9 mouse cellular contexts compared by ENCODE assay signal in genomic region chr7:44466006-44466887, GRCm38 (mm10). TPM values are rescaled to one million over a fixed set of nuclear protein-coding genes. Genes with fewer than 3 reads are reported as not detected.
DNase-seq lines count a peak whose midpoint lies in the region; ATAC-seq and TF ChIP-seq lines count a peak whose summit lies in the region.
"Had no signal": no experiment of that assay in that cellular context is flagged by ENCODE, and none has a peak within 500 bp of the region (broad histone marks: within the 10 kb centered on the region; RNA-seq: fewer than 3 reads in every experiment).

No protein-coding gene starts in this region.

- TF ChIP-seq CTCF in kidney, adult 2 months (conservative IDR thresholded peaks at IDR 0.05; ENCODE audit: insufficient read depth, insufficient read length, low read depth, low read length): no peak

- H3K9me3 ChIP-seq in kidney, embryonic 14.5 days (ENCODE audit: control insufficient read depth, low read length): no peaks in the 10 kb centered on the region
- no peaks in the 10 kb centered on the region for H3K9me3 ChIP-seq in midbrain, embryonic 15.5 days

- DNase-seq in kidney, adult 2 months: peak; percentile 32
- peak; percentile 25 to 30 for DNase-seq in cerebellum, postnatal 36 days
- DNase-seq in layer of hippocampus, adult 8-10 months (ENCODE audit: low spot score in 2 of 2): peak; percentile 21 to 23
- DNase-seq in thymus, adult 18-20 months: no peak
- no peak for DNase-seq in embryo, embryonic 10.5 days (ENCODE audit: low spot score)
- no peak for DNase-seq in adrenal gland, adult 8-10 months

- H3K4me2 ChIP-seq in kidney, embryonic 14.5 days (replicated peaks; ENCODE audit: low read depth, low read length): no peak overlapping the region
- H3K4me2 ChIP-seq in midbrain, embryonic 15.5 days: no peak overlapping the region

- peak overlapping the region; percentile 84 for H3K27ac ChIP-seq in kidney, adult 2 months (ENCODE audit: insufficient read depth, low read depth, low read length)
- H3K27ac ChIP-seq in kidney, embryonic 14.5 days (ENCODE audit: low read depth, low read length): no peak overlapping the region
- peak overlapping the region; percentile 95 for H3K27ac ChIP-seq in midbrain, embryonic 15.5 days

- WGBS in kidney, adult 2 months: 76% methylated on average over 10 of the region's 10 CpGs
- WGBS in kidney, embryonic 14.5 days: 78% methylated on average over 10 of the region's 10 CpGs
- 76% methylated on average over 10 of the region's 10 CpGs for WGBS in midbrain, embryonic 15.5 days

- peak overlapping the region; percentile 51 for H3K4me3 ChIP-seq in kidney, adult 2 months (ENCODE audit: insufficient read depth, low read depth, low read length)
- H3K4me3 ChIP-seq in kidney, embryonic 14.5 days (ENCODE audit: low read length): no peak overlapping the region
- no peak overlapping the region for H3K4me3 ChIP-seq in midbrain, embryonic 15.5 days

- ATAC-seq in kidney, embryonic 14.5 days (ENCODE audit: low FRiP score, low TSS enrichment): no peak
- ATAC-seq in midbrain, embryonic 15.5 days (replicated peaks): no peak

- H3K36me3 ChIP-seq in kidney, adult 2 months (ENCODE audit: control insufficient read depth, insufficient read depth, low read length): no peaks in the 10 kb centered on the region
- no peaks in the 10 kb centered on the region for H3K36me3 ChIP-seq in kidney, embryonic 14.5 days (ENCODE audit: control insufficient read depth, insufficient read depth, low read length)
- peaks cover 14% of the 10 kb centered on the region for H3K36me3 ChIP-seq in midbrain, embryonic 15.5 days (replicated peaks)

- no peaks in the 10 kb centered on the region for H3K27me3 ChIP-seq in kidney, adult 2 months (replicated peaks; ENCODE audit: control insufficient read depth, insufficient read depth, low read length)
- H3K27me3 ChIP-seq in kidney, embryonic 14.5 days (ENCODE audit: control insufficient read depth, insufficient read depth, low read length): peaks cover 34% of the 10 kb centered on the region
- no peaks in the 10 kb centered on the region for H3K27me3 ChIP-seq in midbrain, embryonic 15.5 days (replicated peaks)

- no peak overlapping the region for H3K9ac ChIP-seq in kidney, embryonic 14.5 days (ENCODE audit: low read depth, low read length)
- H3K9ac ChIP-seq in midbrain, embryonic 15.5 days: no peak overlapping the region

- TF ChIP-seq POLR2A in kidney, adult 2 months (IDR thresholded peaks at IDR 0.05; ENCODE audit: low read depth, low read length): no peak

- H3K4me1 ChIP-seq in kidney, adult 2 months (ENCODE audit: control insufficient read depth, insufficient read depth, low read length): no peaks in the 10 kb centered on the region
- H3K4me1 ChIP-seq in kidney, embryonic 14.5 days (ENCODE audit: control insufficient read depth, insufficient read depth, low read length): peaks cover 10% of the 10 kb centered on the region
- peaks cover 67% of the 10 kb centered on the region for H3K4me1 ChIP-seq in midbrain, embryonic 15.5 days

RNA-seq across cellular contexts. Expression of gene Aspdh, which starts 1.1 kb away (rescaled TPM):
- polyA plus RNA-seq in kidney, adult 2 months (2012; rRNA removed): 224 and 293 TPM in 2 replicates
- 0.88 and 1.6 TPM in 2 replicates for polyA plus RNA-seq in kidney, embryonic 14.5 days (2014; fragmentation: Nextera tagmentation; extraction: Ambion mirVana)
- total RNA-seq in layer of hippocampus, adult 8-10 months (2022): 10 to 100 TPM; 11.1 to 13.6 (median 12.4) TPM
- 5.8 and 6.0 TPM in 2 replicates for polyA plus RNA-seq in midbrain, embryonic 15.5 days (2015; fragmentation: Nextera tagmentation; extraction: Ambion mirVana)
- total RNA-seq in adrenal gland, adult 8-10 months (2022): 1 to 10 TPM in 3 of 4 experiments, under 1 TPM in 1; 0.73 to 2.0 (median 1.4) TPM
- total RNA-seq: MEL had no signal

RNA-seq across cellular contexts. Expression of gene Josd2, which starts 1.5 kb away (rescaled TPM):
- 92.8 and 129 TPM in 2 replicates for polyA plus RNA-seq in kidney, adult 2 months (2012; rRNA removed)
- 64.9 and 78.9 TPM in 2 replicates for polyA plus RNA-seq in kidney, embryonic 14.5 days (2014; fragmentation: Nextera tagmentation; extraction: Ambion mirVana)
- 100 to 1,000 TPM in 2 of 4 experiments, 10 to 100 TPM in 2; 97.1 to 114 (median 103) TPM for total RNA-seq in layer of hippocampus, adult 8-10 months (2022)
- polyA plus RNA-seq in midbrain, embryonic 15.5 days (2015; fragmentation: Nextera tagmentation; extraction: Ambion mirVana): 38.8 and 42.2 TPM in 2 replicates
- total RNA-seq in adrenal gland, adult 8-10 months (2022): 10 to 100 TPM; 43.7 to 56.5 (median 46.9) TPM

RNA-seq across cellular contexts. Expression of gene Emc10, which starts 30.1 kb away (rescaled TPM):
- 298 and 346 TPM in 2 replicates for polyA plus RNA-seq in kidney, adult 2 months (2012; rRNA removed)
- polyA plus RNA-seq in kidney, embryonic 14.5 days (2014; fragmentation: Nextera tagmentation; extraction: Ambion mirVana): 122 and 138 TPM in 2 replicates
- total RNA-seq in layer of hippocampus, adult 8-10 months (2022): 100 to 1,000 TPM; 201 to 225 (median 215) TPM
- polyA plus RNA-seq in midbrain, embryonic 15.5 days (2015; fragmentation: Nextera tagmentation; extraction: Ambion mirVana): 145 and 162 TPM in 2 replicates
- total RNA-seq in adrenal gland, adult 8-10 months (2022): 100 to 1,000 TPM in 3 of 4 experiments, 10 to 100 TPM in 1; 99.0 to 119 (median 110) TPM

RNA-seq across cellular contexts. Expression of gene Fam71e1, which starts 30.1 kb away (rescaled TPM):
- polyA plus RNA-seq in kidney, adult 2 months (2012; rRNA removed): 12.2 and 18.6 TPM in 2 replicates
- polyA plus RNA-seq in kidney, embryonic 14.5 days (2014; fragmentation: Nextera tagmentation; extraction: Ambion mirVana): 13.2 and 16.6 TPM in 2 replicates
- 10 to 100 TPM; 15.5 to 21.6 (median 19.0) TPM for total RNA-seq in layer of hippocampus, adult 8-10 months (2022)
- polyA plus RNA-seq in midbrain, embryonic 15.5 days (2015; fragmentation: Nextera tagmentation; extraction: Ambion mirVana): 30.1 and 36.6 TPM in 2 replicates
- total RNA-seq in adrenal gland, adult 8-10 months (2022): 10 to 100 TPM in 3 of 4 experiments, 1 to 10 TPM in 1; 10.0 to 15.5 (median 13.0) TPM

RNA-seq across cellular contexts. Expression of gene Lrrc4b, which starts 37.4 kb away (rescaled TPM):
- polyA plus RNA-seq in kidney, adult 2 months (2012; rRNA removed): 0.30 and 0.52 TPM in 2 replicates
- polyA plus RNA-seq in kidney, embryonic 14.5 days (2014; fragmentation: Nextera tagmentation; extraction: Ambion mirVana): 0.50 and 0.70 TPM in 2 replicates
- 100 to 1,000 TPM; 278 to 302 (median 291) TPM for total RNA-seq in layer of hippocampus, adult 8-10 months (2022)
- polyA plus RNA-seq in midbrain, embryonic 15.5 days (2015; fragmentation: Nextera tagmentation; extraction: Ambion mirVana): 16.7 and 18.1 TPM in 2 replicates
- total RNA-seq in adrenal gland, adult 8-10 months (2022): 10 to 100 TPM in 2 of 4 experiments, 1 to 10 TPM in 2; 6.4 to 15.4 (median 9.8) TPM

Comparison
In these comparisons a context has a peak if more than half of its experiments do, and no peak if none do; other contexts are left out.
1. RNA of gene Aspdh, which starts 1.1 kb away (polyA plus RNA-seq): 224 to 293 TPM in kidney, adult 2 months; 5.8 to 6.0 TPM in midbrain, embryonic 15.5 days and 0.88 to 1.6 TPM in kidney, embryonic 14.5 days; every median in the first group is over 10 times any median in the second.
2. DNase-seq: peak in kidney, adult 2 months (single experiment), cerebellum, postnatal 36 days (2 of 2) and layer of hippocampus, adult 8-10 months (2 of 2); none in thymus, adult 18-20 months (0 of 2), embryo, embryonic 10.5 days (single experiment) and adrenal gland, adult 8-10 months (single experiment).